Mouse (Mus musculus) hindbrain, embryonic 13.5 days (tissue): ENCODE measurements around the gene Cfh. TPM values are rescaled to one million over a fixed set of nuclear protein-coding genes. Genes with fewer than 3 reads are reported as not detected.

Experiments used
- polyA plus RNA-seq: library from polyadenylated mRNA; unstranded; fragments of >200 nt; fragmentation: Nextera tagmentation; extraction: Ambion mirVana; gene quantifications from 2 replicates; pipeline ENCODE4 v1.2.1, GENCODE M21; 2015

Gene Cfh
- polyA plus RNA-seq, 1 experiment from 2014 or later = 13.6 TPM

Other genes with a start within 250 kb of the Cfh start
- gene Kcnt2, start 62.4 kb upstream of the Cfh start, polyA plus RNA-seq = 2.0 and 2.1 TPM in 2 replicates